Mouse (Mus musculus) MEL (cell line): ENCODE measurements around the gene Ppfia1. TPM values are rescaled to one million over a fixed set of nuclear protein-coding genes. Genes with fewer than 3 reads are reported as not detected.

ENCODE experiments used
- DNase-seq: peaks from one replicate; pipeline ENCODE4 v3.0.0; 2011; ENCODE audit warnings: low read depth, low spot score
- H3K27ac ChIP-seq: 2 replicates; pipeline ENCODE4 v1.5.1; 2012; ENCODE audit warnings: low read depth, mild to moderate bottlenecking, control low read depth, low read length, moderate library complexity; ENCODE audit not compliant: control insufficient read depth
- H3K27me3 ChIP-seq, 2 experiments: fragments of 150-350 bp in 1 of 2; sonication (generic) in 1 of 2; 2 replicates each; pipeline ENCODE4 v1.6.1; 2012; ENCODE audit warnings: low read length in 2 of 2, mild to moderate bottlenecking in 2 of 2, improper control_type of control experiment in 1 of 2, moderate library complexity in 1 of 2; ENCODE audit not compliant: insufficient read depth in 2 of 2, control insufficient read depth in 1 of 2
- H3K36me3 ChIP-seq, 2 experiments: 2 replicates each; pipeline ENCODE4 v1.6.1; 2012 to 2014; ENCODE audit warnings: low read length in 2 of 2, improper control_type of control experiment in 1 of 2, inconsistent platforms in 1 of 2, mild to moderate bottlenecking in 1 of 2; ENCODE audit not compliant: insufficient read depth in 2 of 2, control insufficient read depth in 1 of 2
- H3K4me1 ChIP-seq, 2 experiments: fragments of 150-350 bp in 1 of 2; sonication (generic) in 1 of 2; 2 replicates each; pipeline ENCODE4 v1.6.1; 2012; ENCODE audit warnings: low read length in 2 of 2, improper control_type of control experiment in 1 of 2, mild to moderate bottlenecking in 1 of 2; ENCODE audit not compliant: insufficient read depth in 2 of 2, control insufficient read depth in 1 of 2
- H3K4me3 ChIP-seq, 2 experiments: fragments of 150-350 bp in 1 of 2; sonication (generic) in 1 of 2; 2 replicates each; pipeline ENCODE4 v1.5.1; 2012; ENCODE audit warnings: low read depth in 2 of 2, low read length in 2 of 2, mild to moderate bottlenecking in 2 of 2, moderate library complexity in 2 of 2, control low read depth in 1 of 2, improper control_type of control experiment in 1 of 2; ENCODE audit not compliant: control insufficient read depth in 1 of 2, insufficient read depth in 1 of 2
- H3K79me2 ChIP-seq: 2 replicates; pipeline ENCODE4 v1.6.1; 2012; ENCODE audit warnings: mild to moderate bottlenecking, low read length, moderate library complexity; ENCODE audit not compliant: control insufficient read depth, poor library complexity, insufficient read depth
- H3K9ac ChIP-seq: 2 replicates; pipeline ENCODE4 v1.6.1; 2012; ENCODE audit warnings: low read depth, mild to moderate bottlenecking, control low read depth, low read length, moderate library complexity; ENCODE audit not compliant: control insufficient read depth, poor library complexity, severe bottlenecking
- H3K9me3 ChIP-seq: fragments of 150-350 bp; sonication (generic); replicated peaks from 2 replicates; pipeline ENCODE4 v1.6.1; 2012; ENCODE audit warnings: mild to moderate bottlenecking, low read length, improper control_type of control experiment, moderate library complexity; ENCODE audit not compliant: insufficient read depth
- BHLHE40 ChIP-seq: IDR thresholded peaks from 2 replicates; pipeline ENCODE4 v1.6.1; 2012; ENCODE audit warnings: low read depth, mild to moderate bottlenecking, inconsistent platforms, low read length, improper control_type of control experiment, borderline replicate concordance
- CHD1 ChIP-seq: IDR thresholded peaks from 2 replicates; pipeline ENCODE4 v1.6.1; 2012; ENCODE audit warnings: low read depth, mild to moderate bottlenecking, inconsistent platforms, low read length, improper control_type of control experiment
- CHD2 ChIP-seq: IDR thresholded peaks from 2 replicates; pipeline ENCODE4 v1.6.1; 2011; ENCODE audit warnings: low read length, improper control_type of control experiment
- CTCF ChIP-seq, 3 experiments: IDR thresholded peaks in 2 of 3; conservative IDR thresholded peaks in 1 of 3; 2 replicates each; pipeline ENCODE4 v1.5.1; 2011 to 2012; ENCODE audit warnings: low read length in 3 of 3, low read depth in 2 of 3, mild to moderate bottlenecking in 2 of 3, improper control_type of control experiment in 1 of 3, inconsistent platforms in 1 of 3, mixed read lengths in 1 of 3, moderate library complexity in 1 of 3; ENCODE audit not compliant: control insufficient read depth in 1 of 3, insufficient read depth in 1 of 3, poor library complexity in 1 of 3, severe bottlenecking in 1 of 3
- E2F4 ChIP-seq: IDR thresholded peaks from 2 replicates; pipeline ENCODE4 v1.6.1; 2011; ENCODE audit warnings: low read depth, low read length, improper control_type of control experiment, borderline replicate concordance
- ELF1 ChIP-seq: IDR thresholded peaks from 2 replicates; pipeline ENCODE4 v1.6.1; 2014; ENCODE audit warnings: low read depth, mild to moderate bottlenecking, inconsistent platforms, low read length, improper control_type of control experiment, moderate library complexity
- EP300 ChIP-seq, 2 experiments: IDR thresholded peaks; 2 replicates each; pipeline ENCODE4 v1.6.1; 2011; ENCODE audit warnings: improper control_type of control experiment in 2 of 2, low read length in 2 of 2, low read depth in 1 of 2, mild to moderate bottlenecking in 1 of 2
- ETS1 ChIP-seq: IDR thresholded peaks from 2 replicates; pipeline ENCODE4 v1.6.1; 2012; ENCODE audit warnings: low read depth, mild to moderate bottlenecking, inconsistent platforms, low read length, improper control_type of control experiment, moderate library complexity
- GABPA ChIP-seq: IDR thresholded peaks from 2 replicates; pipeline ENCODE4 v1.6.1; 2012; ENCODE audit warnings: low read depth, mild to moderate bottlenecking, inconsistent platforms, low read length, improper control_type of control experiment, moderate library complexity
- GATA1 ChIP-seq: IDR thresholded peaks from 2 replicates; pipeline ENCODE4 v1.6.1; 2011; ENCODE audit warnings: low read depth, low read length, improper control_type of control experiment
- HCFC1 ChIP-seq: IDR thresholded peaks from 2 replicates; pipeline ENCODE4 v1.6.1; 2012; ENCODE audit warnings: low read depth, mild to moderate bottlenecking, inconsistent platforms, low read length, improper control_type of control experiment, moderate library complexity
- JUND ChIP-seq: IDR thresholded peaks from 2 replicates; pipeline ENCODE4 v1.6.1; 2011; ENCODE audit warnings: low read depth, mild to moderate bottlenecking, improper control_type of control experiment, low read length
- KAT2A ChIP-seq: conservative IDR thresholded peaks from 2 replicates; pipeline ENCODE4 v1.6.1; 2012; ENCODE audit warnings: low read depth, low read length, improper control_type of control experiment, inconsistent platforms
- MAFK ChIP-seq: IDR thresholded peaks from 2 replicates; pipeline ENCODE4 v1.6.1; 2011; ENCODE audit warnings: low read depth, mild to moderate bottlenecking, low read length, improper control_type of control experiment, borderline replicate concordance
- MAZ ChIP-seq: IDR thresholded peaks from 2 replicates; pipeline ENCODE4 v1.6.1; 2012; ENCODE audit warnings: low read depth, mild to moderate bottlenecking, inconsistent platforms, low read length, improper control_type of control experiment
- MEF2A ChIP-seq: IDR thresholded peaks from 2 replicates; pipeline ENCODE4 v1.6.1; 2014; ENCODE audit warnings: low read depth, mild to moderate bottlenecking, inconsistent platforms, low read length, improper control_type of control experiment; ENCODE audit not compliant: poor library complexity, insufficient replicate concordance, severe bottlenecking; ENCODE audit errors: extremely low read depth
- MYB ChIP-seq: IDR thresholded peaks from 2 replicates; pipeline ENCODE4 v1.6.1; 2011; ENCODE audit warnings: mild to moderate bottlenecking, low read depth, low read length, improper control_type of control experiment
- MYC ChIP-seq: IDR thresholded peaks from 2 replicates; pipeline ENCODE4 v1.6.1; 2011; ENCODE audit warnings: low read depth, mild to moderate bottlenecking, low read length, improper control_type of control experiment, moderate library complexity
- NRF1 ChIP-seq: IDR thresholded peaks from 2 replicates; pipeline ENCODE4 v1.6.1; 2014; ENCODE audit warnings: low read depth, mild to moderate bottlenecking, inconsistent platforms, low read length, improper control_type of control experiment, moderate library complexity; ENCODE audit not compliant: poor library complexity, insufficient read depth, severe bottlenecking
- POLR2AphosphoS5 ChIP-seq: IDR thresholded peaks from 2 replicates; pipeline ENCODE4 v1.6.1; 2012; ENCODE audit warnings: low read depth, borderline replicate concordance, mild to moderate bottlenecking, inconsistent platforms, low read length, moderate library complexity, mixed read lengths
- RAD21 ChIP-seq: IDR thresholded peaks from 2 replicates; pipeline ENCODE4 v1.6.1; 2011; ENCODE audit warnings: mild to moderate bottlenecking, low read depth, low read length, improper control_type of control experiment
- RCOR1 ChIP-seq: IDR thresholded peaks from 2 replicates; pipeline ENCODE4 v1.6.1; 2012; ENCODE audit warnings: low read depth, mild to moderate bottlenecking, inconsistent platforms, low read length, improper control_type of control experiment
- SIN3A ChIP-seq: IDR thresholded peaks from 2 replicates; pipeline ENCODE4 v1.6.1; 2012; ENCODE audit warnings: low read length, improper control_type of control experiment, inconsistent platforms
- SMC3 ChIP-seq: IDR thresholded peaks from 2 replicates; pipeline ENCODE4 v1.6.1; 2011; ENCODE audit warnings: low read depth, low read length, improper control_type of control experiment
- USF1 ChIP-seq: IDR thresholded peaks from 2 replicates; pipeline ENCODE4 v1.6.1; 2014; ENCODE audit warnings: low read depth, mild to moderate bottlenecking, inconsistent platforms, low read length, improper control_type of control experiment, moderate library complexity
- USF2 ChIP-seq, 2 experiments: IDR thresholded peaks; 2 replicates each; pipeline ENCODE4 v1.6.1; 2011 to 2012; ENCODE audit warnings: improper control_type of control experiment in 2 of 2, low read length in 2 of 2, borderline replicate concordance in 1 of 2, inconsistent platforms in 1 of 2, low read depth in 1 of 2, mild to moderate bottlenecking in 1 of 2; ENCODE audit not compliant: insufficient read depth in 1 of 2
- ZC3H11A ChIP-seq: IDR thresholded peaks from 2 replicates; pipeline ENCODE4 v1.6.1; 2012; ENCODE audit warnings: low read depth, mild to moderate bottlenecking, inconsistent platforms, low read length, improper control_type of control experiment
- ZKSCAN1 ChIP-seq: IDR thresholded peaks from 2 replicates; pipeline ENCODE4 v1.6.1; 2012; ENCODE audit warnings: low read depth, mild to moderate bottlenecking, inconsistent platforms, low read length, improper control_type of control experiment, moderate library complexity
- ZMIZ1 ChIP-seq: IDR thresholded peaks from 2 replicates; pipeline ENCODE4 v1.6.1; 2012; ENCODE audit warnings: low read depth, mild to moderate bottlenecking, inconsistent platforms, low read length, improper control_type of control experiment, moderate library complexity
- ZNF384 ChIP-seq: IDR thresholded peaks from 2 replicates; pipeline ENCODE4 v1.6.1; 2012; ENCODE audit warnings: low read depth, mild to moderate bottlenecking, inconsistent platforms, low read length, improper control_type of control experiment
- polyA plus RNA-seq, 2 experiments: library from polyadenylated mRNA; stranded (reverse) in 1 of 2; unstranded in 1 of 2; fragments of >175 nt in 1 of 2; fragments of >200 nt in 1 of 2; gene quantifications; 2 replicates each; pipeline versions ENCODE4 v1.2.1 to v1.2.4; 2012; ENCODE audit warnings: low replicate concordance in 2 of 2, low read depth in 1 of 2; ENCODE audit not compliant: insufficient read length in 2 of 2, insufficient read depth in 1 of 2, missing spikeins in 1 of 2
- total RNA-seq: library from RNA; depleted of rRNA; stranded (reverse); fragments of 300-350 nt; gene quantifications from 2 replicates; pipeline ENCODE4 v1.2.3, GENCODE M21; 2012

Gene Ppfia1
- total and polyA plus RNA-seq, 3 experiments, result 38.5 to 53.1 TPM; not detected in 1

DNA sequence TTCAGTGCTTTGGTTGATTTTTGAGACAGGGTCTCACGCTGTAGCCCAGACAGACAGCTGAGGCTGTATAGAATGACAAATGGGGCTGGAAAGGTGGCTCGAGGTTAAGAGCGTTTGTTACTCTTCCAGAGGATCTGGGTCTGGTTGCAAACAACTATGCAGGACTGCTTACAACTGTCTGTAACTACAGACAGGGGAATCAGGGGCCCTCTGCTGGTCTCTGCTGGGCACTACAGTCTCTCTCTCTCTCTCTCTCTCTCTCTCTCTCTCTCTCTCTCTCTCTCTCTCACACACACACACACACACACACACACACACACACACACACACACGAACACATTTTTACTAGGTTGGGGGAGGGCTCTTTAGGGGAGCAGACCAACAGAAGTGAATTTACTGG, 30.1 kb upstream of the Ppfia1 start:
- Histone ChIP-seq H3K4me3 (peak overlapping the region; percentile 13 to 41; a peak in 3 of 4 replicates), H3K9ac (peak overlapping the region; percentile 37; the same call in 1 of the 2 replicates), H3K27ac (no peak overlapping the region), H3K27me3 (no peaks in the 10 kb centered on the region), H3K79me2 (peaks cover 8% of the 10 kb centered on the region), H3K36me3 (peaks cover 0 to 4% of the 10 kb centered on the region in 2 experiments; a peak in 2 of 4 replicates), H3K9me3 (no peaks in the 10 kb centered on the region), H3K4me1 (peaks cover 3 to 15% of the 10 kb centered on the region in 2 experiments)
- TF ChIP-seq ZMIZ1, result no peak
- no peak for TF ChIP-seq EP300 (IDR thresholded peaks at IDR 0.05; ENCODE audit: low read depth in 1 of 2, low read length in 2 of 2)
- TF ChIP-seq ZKSCAN1, result no peak
- no peak for TF ChIP-seq USF1
- TF ChIP-seq MEF2A, result no peak
- TF ChIP-seq ZC3H11A, result peak; percentile 55
- TF ChIP-seq KAT2A, result no peak
- no peak for TF ChIP-seq GABPA
- no peak for TF ChIP-seq E2F4
- no peak for TF ChIP-seq CHD1
- TF ChIP-seq BHLHE40, result no peak
- no peak for TF ChIP-seq ZNF384
- TF ChIP-seq MAZ, result no peak
- no peak for TF ChIP-seq ETS1
- TF ChIP-seq ELF1, result no peak
- no peak for TF ChIP-seq USF2 (IDR thresholded peaks at IDR 0.05; ENCODE audit: borderline replicate concordance in 1 of 2, insufficient read depth in 1 of 2, low read depth in 1 of 2, low read length in 2 of 2)
- peak; percentile 65 for TF ChIP-seq RAD21
- TF ChIP-seq JUND, result peak; percentile 97
- TF ChIP-seq CHD2, result no peak
- peak; percentile 53 to 76 (median 69) for TF ChIP-seq CTCF (IDR thresholded peaks at IDR 0.05 in 2 of 3, conservative IDR thresholded peaks at IDR 0.05 in 1 of 3; ENCODE audit: control insufficient read depth in 1 of 3, insufficient read depth in 1 of 3, low read depth in 2 of 3, low read length in 3 of 3, poor library complexity in 1 of 3, severe bottlenecking in 1 of 3)
- no peak for TF ChIP-seq GATA1
- no peak for TF ChIP-seq HCFC1
- no peak for TF ChIP-seq POLR2AphosphoS5
- TF ChIP-seq RCOR1, result no peak
- TF ChIP-seq MAFK, result no peak
- TF ChIP-seq SMC3, result peak; percentile 75
- no peak for TF ChIP-seq NRF1
- no peak for TF ChIP-seq MYC
- TF ChIP-seq SIN3A, result 0 out of 2 replicates have a peak, but pooled peaks have one; percentile 48
- TF ChIP-seq MYB, result no peak
- peak; percentile 82 for DNase-seq
